Mouse (Mus musculus): Measurements from ENCODE around the gene Cpxm1. TPM values are rescaled to one million over a fixed set of nuclear protein-coding genes. Genes with fewer than 3 reads are reported as not detected.

Cpxm1 gene
- polyA plus RNA-seq, 1 experiment from 2014 or later: 36.7 TPM

- Histone ChIP-seq H3K27ac (no peak overlapping the region), H3K36me3 (replicated peaks) (no peaks in the 10 kb centered on the region), H3K4me1 (peaks cover 7% of the 10 kb centered on the region; the same call in 1 of the 2 replicates), H3K9me3 (no peaks in the 10 kb centered on the region), H3K27me3 (ENCODE audit: poor library complexity, severe bottlenecking) (peaks cover 7% of the 10 kb centered on the region), H3K4me3 (no peak overlapping the region)
- no peak for DNase-seq (ENCODE audit: extremely low spot score, low spot score)
- 94% methylated on average over 8 of the region's 8 CpGs for WGBS
These were observed 44.0 kb downstream of the Cpxm1 start for GRCm38 (mm10) chr2:130353411-130353810.

GRCm38 (mm10) chr2:130351758-130352339 lies 45.5 kb downstream of the Cpxm1 start:
- peaks cover 7% of the 10 kb centered on the region; the same call in 1 of the 2 replicates for H3K4me1 ChIP-seq
- H3K4me3 ChIP-seq: no peak overlapping the region
- DNase-seq (ENCODE audit: extremely low spot score, low spot score): no peak
- no peaks in the 10 kb centered on the region for H3K9me3 ChIP-seq
- H3K27ac ChIP-seq: no peak overlapping the region
- H3K27me3 ChIP-seq (ENCODE audit: poor library complexity, severe bottlenecking): no peaks in the 10 kb centered on the region; the same call in 1 of the 2 replicates
- WGBS: 44% methylated on average over 5 of the region's 5 CpGs
- no peaks in the 10 kb centered on the region for H3K36me3 ChIP-seq (replicated peaks)

- H3K4me1 ChIP-seq: peaks cover 7% of the 10 kb centered on the region; the same call in 1 of the 2 replicates
- no peak overlapping the region for H3K27ac ChIP-seq
- WGBS: 92% methylated on average over 3 of the region's 3 CpGs
- no peak for DNase-seq (ENCODE audit: extremely low spot score, low spot score)
- H3K27me3 ChIP-seq (ENCODE audit: poor library complexity, severe bottlenecking): no peaks in the 10 kb centered on the region; the same call in 1 of the 2 replicates
- H3K36me3 ChIP-seq (replicated peaks): no peaks in the 10 kb centered on the region
- H3K9me3 ChIP-seq: no peaks in the 10 kb centered on the region
- H3K4me3 ChIP-seq: no peak overlapping the region
These were observed 47.0 kb downstream of the Cpxm1 start for GRCm38 (mm10) chr2:130350376-130350775.

- 94% methylated on average over 7 of the region's 7 CpGs for whole genome bisulfite sequencing
- Histone ChIP-seq H3K4me1 (no peaks in the 10 kb centered on the region), H3K9me3 (no peaks in the 10 kb centered on the region), H3K36me3 (replicated peaks) (no peaks in the 10 kb centered on the region), H3K27me3 (ENCODE audit: poor library complexity, severe bottlenecking) (no peaks in the 10 kb centered on the region), H3K27ac (no peak overlapping the region), H3K4me3 (no peak overlapping the region)
- DNase-seq (ENCODE audit: extremely low spot score, low spot score): no peak
These were observed 56.2 kb downstream of the Cpxm1 start for GRCm38 (mm10) chr2:130341220-130341580.

Other genes with a start within 250 kb of the Cpxm1 start
- 929 and 941 TPM in 2 replicates for gene Snrpb, start 218.2 kb downstream of the Cpxm1 start, polyA plus RNA-seq (2016; fragmentation: Nextera tagmentation; extraction: Ambion mirVana)
- gene Tmc2, start 202.4 kb downstream of the Cpxm1 start, polyA plus RNA-seq (2016; fragmentation: Nextera tagmentation; extraction: Ambion mirVana): not detected in 2 replicates
- gene Nop56, start 123.1 kb downstream of the Cpxm1 start, polyA plus RNA-seq (2016; fragmentation: Nextera tagmentation; extraction: Ambion mirVana): 501 and 511 TPM in 2 replicates
- 136 and 139 TPM in 2 replicates for gene Idh3b, start 113.0 kb downstream of the Cpxm1 start, polyA plus RNA-seq (2016; fragmentation: Nextera tagmentation; extraction: Ambion mirVana)
- gene Ebf4, start 102.4 kb downstream of the Cpxm1 start, polyA plus RNA-seq (2016; fragmentation: Nextera tagmentation; extraction: Ambion mirVana): 0.79 and 0.80 TPM in 2 replicates
- gene Gm28372, start 7.7 kb upstream of the Cpxm1 start, polyA plus RNA-seq (2016; fragmentation: Nextera tagmentation; extraction: Ambion mirVana): 0.07 TPM in 1 of 2 replicates, not detected in the other
- gene 1700020A23Rik, start 7.7 kb upstream of the Cpxm1 start, polyA plus RNA-seq (2016; fragmentation: Nextera tagmentation; extraction: Ambion mirVana): 0.21 and 0.32 TPM in 2 replicates
- not detected in 2 replicates for gene Tmem239, start 8.9 kb upstream of the Cpxm1 start, polyA plus RNA-seq (2016; fragmentation: Nextera tagmentation; extraction: Ambion mirVana)
- 110 and 122 TPM in 2 replicates for gene Vps16, start 26.8 kb upstream of the Cpxm1 start, polyA plus RNA-seq (2016; fragmentation: Nextera tagmentation; extraction: Ambion mirVana)
- gene Pced1a, start 27.1 kb upstream of the Cpxm1 start, polyA plus RNA-seq (2016; fragmentation: Nextera tagmentation; extraction: Ambion mirVana): 11.8 and 12.4 TPM in 2 replicates
- 89.1 and 90.6 TPM in 2 replicates for gene Ptpra, start 52.7 kb upstream of the Cpxm1 start, polyA plus RNA-seq (2016; fragmentation: Nextera tagmentation; extraction: Ambion mirVana)
- gene Mrps26, start 166.2 kb upstream of the Cpxm1 start, polyA plus RNA-seq (2016; fragmentation: Nextera tagmentation; extraction: Ambion mirVana): 88.5 and 92.8 TPM in 2 replicates
- 0.64 TPM in 1 of 2 replicates, not detected in the other for gene Oxt, start 178.6 kb upstream of the Cpxm1 start, polyA plus RNA-seq (2016; fragmentation: Nextera tagmentation; extraction: Ambion mirVana)
- gene Avp, start 185.0 kb upstream of the Cpxm1 start, polyA plus RNA-seq (2016; fragmentation: Nextera tagmentation; extraction: Ambion mirVana): not detected in 2 replicates
- 21.4 and 22.7 TPM in 2 replicates for gene Fastkd5, start 232.5 kb upstream of the Cpxm1 start, polyA plus RNA-seq (2016; fragmentation: Nextera tagmentation; extraction: Ambion mirVana)
- gene Ubox5, start 232.5 kb upstream of the Cpxm1 start, polyA plus RNA-seq (2016; fragmentation: Nextera tagmentation; extraction: Ambion mirVana): 21.9 and 22.0 TPM in 2 replicates
- gene Lzts3, start 245.2 kb upstream of the Cpxm1 start, polyA plus RNA-seq (2016; fragmentation: Nextera tagmentation; extraction: Ambion mirVana): 3.4 and 3.8 TPM in 2 replicates

All from forebrain, embryonic 10.5 days (tissue).